Mouse (Mus musculus): Measurements from ENCODE around the gene Dpm3.

DNA sequence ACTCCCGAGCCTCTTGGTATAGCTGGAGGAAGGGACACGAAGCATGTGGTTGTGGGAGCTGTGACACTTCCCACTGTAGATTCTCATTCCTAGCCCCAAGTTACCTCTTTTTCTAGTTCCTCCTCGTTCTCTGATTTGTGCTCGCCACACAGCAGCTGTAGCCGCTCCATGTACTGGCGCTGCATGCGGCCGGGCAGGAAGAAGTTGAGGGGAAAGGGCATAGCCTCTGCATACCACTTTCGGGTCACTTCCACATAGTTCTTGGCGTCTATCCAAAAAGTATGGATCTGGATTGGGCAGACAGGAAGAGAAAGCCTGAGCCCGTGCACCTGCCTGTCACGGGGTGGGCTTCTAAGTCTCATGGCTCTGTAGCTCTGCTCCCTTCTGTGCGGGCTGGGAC, 49.0 kb upstream of the Dpm3 start:
- TF ChIP-seq POLR2A (IDR thresholded peaks at IDR 0.05; ENCODE audit: extremely low read depth, insufficient read depth, low read length) (no peak), CTCF (IDR thresholded peaks at IDR 0.05; ENCODE audit: extremely low read depth, insufficient read depth, low read length) (no peak)
